Mouse (Mus musculus): ENCODE results near the gene Med10. TPM values are rescaled to one million over a fixed set of nuclear protein-coding genes. Genes with fewer than 3 reads are reported as not detected.

The Med10 gene
- polyA plus RNA-seq, 1 experiment from 2014 or later, result 209 TPM

DNA sequence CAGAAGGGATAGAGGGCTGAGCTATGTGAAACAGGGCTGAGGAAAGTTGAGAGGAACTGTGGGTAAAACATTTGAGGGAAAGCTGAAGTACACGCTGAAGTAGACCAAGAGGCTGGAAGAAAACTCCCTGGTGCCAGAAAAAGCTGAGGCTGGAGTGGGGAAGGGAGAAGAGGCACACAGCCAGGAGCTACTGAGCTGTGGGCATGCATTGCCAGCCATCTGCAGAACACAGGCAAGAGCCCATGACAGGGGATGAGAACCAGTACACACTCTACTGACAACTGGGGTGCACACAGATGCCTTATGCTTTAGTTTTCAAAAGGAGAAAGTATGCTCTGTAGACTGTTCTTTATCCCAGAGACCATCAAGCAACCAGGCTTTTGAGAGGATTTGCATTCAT lies 43.4 kb downstream of the Med10 start:
- Histone ChIP-seq H3K27ac (replicated peaks) (no peak overlapping the region), H3K4me3 (no peak overlapping the region), H3K4me1 (replicated peaks) (no peaks in the 10 kb centered on the region), H3K9ac (no peak overlapping the region), H3K27me3 (no peaks in the 10 kb centered on the region), H3K9me3 (no peaks in the 10 kb centered on the region), H3K4me2 (no peak overlapping the region), H3K36me3 (no peaks in the 10 kb centered on the region)
- no peak for ATAC-seq (ENCODE audit: low read depth)
- 89% methylated on average over 1 of the region's 1 CpGs for WGBS

GRCm38 (mm10) chr13:69849579-69849978 lies 47.4 kb downstream of the Med10 start:
- no peaks in the 10 kb centered on the region for H3K9me3 ChIP-seq
- WGBS, result 90% methylated on average over 1 of the region's 1 CpGs
- no peaks in the 10 kb centered on the region for H3K4me1 ChIP-seq (replicated peaks)

DNA sequence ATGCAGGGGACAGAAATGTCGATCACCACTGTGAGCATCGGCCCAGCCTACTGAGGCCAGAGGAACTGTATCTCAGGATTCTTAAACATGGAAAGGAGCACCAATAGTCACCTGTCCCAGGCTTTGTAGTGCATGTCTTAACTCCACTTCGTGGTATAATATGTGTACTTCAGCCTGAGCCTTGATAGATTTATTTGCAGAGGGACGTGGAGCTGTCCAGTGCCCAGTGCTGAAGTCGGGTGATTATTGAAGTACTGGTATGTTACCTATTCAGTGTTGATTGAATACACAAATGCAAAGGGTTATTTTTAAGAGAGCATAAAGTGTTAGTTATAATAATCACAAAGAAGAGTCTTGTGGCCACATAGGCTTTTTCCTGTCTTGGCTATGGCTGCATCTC lies 50.1 kb downstream of the Med10 start:
- Histone ChIP-seq H3K4me1 (replicated peaks) (no peaks in the 10 kb centered on the region), H3K27ac (replicated peaks) (no peak overlapping the region), H3K4me2 (no peak overlapping the region), H3K9ac (no peak overlapping the region), H3K9me3 (no peaks in the 10 kb centered on the region), H3K36me3 (no peaks in the 10 kb centered on the region), H3K4me3 (no peak overlapping the region), H3K27me3 (no peaks in the 10 kb centered on the region)
- ATAC-seq (ENCODE audit: low read depth), result no peak
- 72% methylated on average over 5 of the region's 5 CpGs for WGBS

More at GRCm38 (mm10) chr13:69849579-69849978, 47.4 kb downstream of the Med10 start:
- no peak for ATAC-seq (ENCODE audit: low read depth)
- no peak overlapping the region for H3K4me3 ChIP-seq
- H3K27ac ChIP-seq (replicated peaks), result no peak overlapping the region
- no peaks in the 10 kb centered on the region for H3K27me3 ChIP-seq
- H3K9ac ChIP-seq, result no peak overlapping the region
- H3K36me3 ChIP-seq, result no peaks in the 10 kb centered on the region
- no peak overlapping the region for H3K4me2 ChIP-seq

DNA sequence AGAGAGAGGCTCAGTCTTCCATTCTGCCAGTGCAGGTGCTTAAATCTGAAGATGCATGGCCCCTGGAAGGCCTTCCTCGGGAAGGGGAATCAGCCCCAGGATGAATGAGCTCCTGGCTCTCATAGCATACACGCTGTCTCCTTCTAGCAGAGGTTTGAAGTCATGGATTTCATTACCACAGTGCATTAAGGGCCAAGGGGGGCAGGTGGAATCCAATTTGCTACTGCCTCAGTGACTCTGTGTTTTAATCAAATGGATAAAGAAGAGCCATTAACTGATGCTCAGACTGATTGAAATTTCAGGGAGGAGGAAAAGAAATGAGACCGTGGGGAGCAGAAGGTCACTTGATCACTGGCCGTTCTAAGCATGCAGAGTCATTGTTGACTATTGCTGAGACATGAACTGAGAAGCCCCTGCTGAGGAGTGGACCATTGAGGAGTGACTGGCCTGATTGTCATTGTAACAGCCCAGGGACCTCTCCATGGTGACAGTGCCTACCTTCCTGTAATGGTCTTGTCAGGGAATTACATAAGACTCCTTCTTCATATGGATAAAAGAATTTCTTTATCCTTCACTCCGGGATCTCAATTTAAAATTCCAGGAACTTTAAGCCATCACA lies 51.3 kb downstream of the Med10 start:
- H3K36me3 ChIP-seq, result no peaks in the 10 kb centered on the region
- 50% methylated on average over 5 of the region's 5 CpGs for WGBS
- no peaks in the 10 kb centered on the region for H3K4me1 ChIP-seq (replicated peaks)
- H3K27me3 ChIP-seq, result no peaks in the 10 kb centered on the region
- H3K4me3 ChIP-seq, result no peak overlapping the region
- H3K9me3 ChIP-seq, result no peaks in the 10 kb centered on the region
- peak; percentile 56 for ATAC-seq (ENCODE audit: low read depth)
- H3K27ac ChIP-seq (replicated peaks), result peak overlapping the region; percentile 40
- no peak overlapping the region for H3K9ac ChIP-seq
- H3K4me2 ChIP-seq, result no peak overlapping the region

GRCm38 (mm10) chr13:69855941-69856340 lies 53.7 kb downstream of the Med10 start:
- no peak for ATAC-seq (ENCODE audit: low read depth)
- H3K4me1 ChIP-seq (replicated peaks), result no peaks in the 10 kb centered on the region
- no peak overlapping the region for H3K27ac ChIP-seq (replicated peaks)
- WGBS, result 94% methylated on average over 1 of the region's 1 CpGs
- no peaks in the 10 kb centered on the region for H3K27me3 ChIP-seq
- no peak overlapping the region for H3K9ac ChIP-seq
- no peaks in the 10 kb centered on the region for H3K36me3 ChIP-seq
- no peaks in the 10 kb centered on the region for H3K9me3 ChIP-seq
- no peak overlapping the region for H3K4me3 ChIP-seq
- H3K4me2 ChIP-seq, result no peak overlapping the region

DNA sequence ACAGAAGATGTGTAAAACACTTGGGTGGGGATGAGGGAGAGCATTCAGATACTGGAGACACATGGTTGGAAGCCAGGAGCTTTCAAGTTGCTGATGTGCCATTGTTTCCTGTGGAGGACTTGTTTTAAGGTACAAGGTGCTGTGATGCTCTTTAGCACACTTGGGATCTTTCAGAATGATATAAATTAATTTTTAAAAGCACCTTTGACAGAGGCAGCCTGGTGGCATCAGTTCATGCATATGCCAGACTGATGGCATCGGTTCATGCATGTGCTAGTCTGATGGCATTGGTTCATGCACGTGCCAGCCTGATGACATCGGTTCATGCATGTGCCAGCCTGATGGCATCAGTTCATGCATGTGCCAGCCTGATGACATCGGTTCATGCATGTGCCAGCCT lies 60.1 kb downstream of the Med10 start:
- H3K4me3 ChIP-seq, result no peak overlapping the region
- no peak for ATAC-seq (ENCODE audit: low read depth)
- 95% methylated on average over 4 of the region's 4 CpGs for WGBS
- no peak overlapping the region for H3K4me2 ChIP-seq
- H3K27me3 ChIP-seq, result no peaks in the 10 kb centered on the region
- H3K4me1 ChIP-seq (replicated peaks), result no peaks in the 10 kb centered on the region
- H3K36me3 ChIP-seq, result no peaks in the 10 kb centered on the region
- H3K9ac ChIP-seq, result no peak overlapping the region
- no peaks in the 10 kb centered on the region for H3K9me3 ChIP-seq
- H3K27ac ChIP-seq (replicated peaks), result no peak overlapping the region

DNA sequence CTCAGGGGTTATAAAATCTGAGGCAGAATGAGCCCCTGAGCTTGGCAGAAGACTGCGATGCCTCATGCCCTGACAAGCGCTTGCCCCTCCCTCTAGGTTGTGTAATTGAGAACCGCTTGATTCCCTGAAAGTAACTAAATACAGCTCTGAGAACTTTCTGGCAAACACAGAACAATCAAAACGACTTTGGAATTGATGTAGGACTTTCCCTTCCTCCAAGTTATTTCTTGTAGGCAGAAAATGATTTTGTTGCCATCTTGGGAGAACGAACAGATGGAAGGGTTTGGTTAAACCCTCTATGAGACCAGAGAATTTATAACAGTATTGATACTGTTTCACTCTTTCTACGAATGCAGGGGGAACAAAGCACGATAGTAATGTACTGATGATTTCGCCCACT lies 62.7 kb downstream of the Med10 start:
- WGBS, result 78% methylated on average over 8 of the region's 8 CpGs

More for the DNA sequence above, 62.7 kb downstream of the Med10 start:
- ATAC-seq (ENCODE audit: low read depth), result no peak
- Histone ChIP-seq H3K4me2 (no peak overlapping the region), H3K4me3 (no peak overlapping the region), H3K9ac (no peak overlapping the region), H3K4me1 (replicated peaks) (no peaks in the 10 kb centered on the region), H3K27ac (replicated peaks) (no peak overlapping the region), H3K27me3 (no peaks in the 10 kb centered on the region), H3K9me3 (no peaks in the 10 kb centered on the region), H3K36me3 (no peaks in the 10 kb centered on the region)

Other genes starting within 250 kb of the Med10 start
- 20.5 and 25.7 TPM in 2 replicates for gene Srd5a1, start 191.0 kb upstream of the Med10 start, polyA plus RNA-seq (2015; fragmentation: Nextera tagmentation; extraction: Ambion mirVana)
- 38.6 and 43.3 TPM in 2 replicates for gene Ube2ql1, start 62.5 kb upstream of the Med10 start, polyA plus RNA-seq (2015; fragmentation: Nextera tagmentation; extraction: Ambion mirVana)

Data from neural tube, embryonic 13.5 days (tissue).